7 mouse cellular contexts compared by ENCODE assay signal in the genomic region with DNA sequence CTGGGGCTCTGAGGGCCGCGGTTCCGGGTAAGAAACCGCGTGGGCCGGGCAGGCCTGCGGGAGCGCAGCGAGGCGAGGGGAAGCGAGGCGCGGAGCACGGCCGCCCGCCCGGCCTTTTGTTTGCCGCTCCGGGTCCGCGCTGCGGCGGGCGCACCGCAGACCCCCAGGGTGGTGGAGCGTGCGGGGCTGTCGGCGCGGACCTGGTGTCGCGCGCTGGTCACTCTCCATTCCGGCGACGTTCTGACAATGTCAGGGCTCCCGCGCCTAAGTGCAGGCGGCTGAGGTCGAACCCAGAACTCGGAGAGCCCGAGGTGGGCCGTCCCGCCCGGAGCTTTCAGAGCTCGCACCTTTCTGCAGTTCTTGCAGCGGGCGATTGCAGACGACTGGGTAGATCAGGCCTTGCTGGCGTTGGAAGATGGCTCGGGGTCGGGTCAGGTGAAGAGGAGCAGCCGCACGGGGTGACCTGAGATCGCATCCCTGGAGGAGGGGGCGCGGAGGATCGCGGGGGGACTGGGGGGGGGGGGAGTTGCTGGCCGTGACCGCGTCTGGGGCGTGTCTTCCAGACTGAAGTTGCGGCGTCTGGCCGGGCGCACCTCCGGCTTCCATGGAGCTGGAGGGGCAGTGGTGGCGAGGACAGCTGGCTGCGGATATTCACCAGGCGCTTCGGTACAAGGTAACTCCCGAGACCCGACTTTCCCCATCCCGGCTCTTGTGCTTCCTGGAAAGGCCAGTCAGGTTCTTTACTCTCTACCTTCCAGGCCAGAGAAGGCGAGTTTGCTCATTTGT. TPM values are rescaled to one million over a fixed set of nuclear protein-coding genes. Genes with fewer than 3 reads are reported as not detected.
A peak's percentile ranks its signal among the peaks of the same experiment; 100 is the strongest.
DNase-seq lines count a peak whose midpoint lies in the region; ATAC-seq and TF ChIP-seq lines count a peak whose summit lies in the region.

No protein-coding gene starts in this region.

- H3K4me1 ChIP-seq in forebrain, embryonic 15.5 days, result peaks cover 46% of the 10 kb centered on the region
- H3K4me1 ChIP-seq in hindbrain, embryonic 12.5 days, result peaks cover 42% of the 10 kb centered on the region
- H3K4me1 ChIP-seq in limb, embryonic 14.5 days (ENCODE audit: control insufficient read depth, insufficient read depth, low read length), result peaks cover 16% of the 10 kb centered on the region
- H3K4me1 ChIP-seq in midbrain, embryonic 13.5 days (replicated peaks), result peaks cover 48% of the 10 kb centered on the region

- under 1% methylated on average over 73 of the region's 76 CpGs for WGBS in forebrain, embryonic 15.5 days
- under 1% methylated on average over 75 of the region's 76 CpGs for WGBS in hindbrain, embryonic 12.5 days
- WGBS in limb, embryonic 14.5 days, result 1% methylated on average over 59 of the region's 76 CpGs
- WGBS in midbrain, embryonic 13.5 days, result under 1% methylated on average over 67 of the region's 76 CpGs

- peak overlapping the region; percentile 97 for H3K27ac ChIP-seq in forebrain, embryonic 15.5 days (replicated peaks)
- H3K27ac ChIP-seq in hindbrain, embryonic 12.5 days, result peak overlapping the region; percentile 96
- peak overlapping the region; percentile 94 for H3K27ac ChIP-seq in limb, embryonic 14.5 days (replicated peaks; ENCODE audit: low read depth, low read length)
- H3K27ac ChIP-seq in midbrain, embryonic 13.5 days, result peak overlapping the region; percentile 96

- TF ChIP-seq POLR2A in limb, embryonic 14.5 days (IDR thresholded peaks at IDR 0.05; ENCODE audit: borderline replicate concordance, extremely low read depth, insufficient read depth, insufficient read length), result no peak

- DNase-seq in R1 (ENCODE audit: low read depth, low spot score), result peak; percentile 65
- peak; percentile 36 for DNase-seq in cerebellum, adult 11-12 months
- DNase-seq in limb, embryonic 14.5 days (ENCODE audit: low spot score), result peak; percentile 62
- DNase-seq in spleen, adult 12 weeks (ENCODE audit: low spot score), result peak; percentile 17

- peak overlapping the region; percentile 97 for H3K4me3 ChIP-seq in forebrain, embryonic 15.5 days
- peak overlapping the region; percentile 91 for H3K4me3 ChIP-seq in hindbrain, embryonic 12.5 days
- peak overlapping the region; percentile 94 for H3K4me3 ChIP-seq in limb, embryonic 14.5 days (replicated peaks; ENCODE audit: low read length)
- peak overlapping the region; percentile 66 for H3K4me3 ChIP-seq in midbrain, embryonic 13.5 days (replicated peaks)

- ATAC-seq in forebrain, embryonic 15.5 days (replicated peaks), result peak; percentile 71
- peak; percentile 80 for ATAC-seq in hindbrain, embryonic 12.5 days (ENCODE audit: low FRiP score)
- peak; percentile 70 for ATAC-seq in limb, embryonic 14.5 days (ENCODE audit: low FRiP score, low read depth)
- peak; percentile 76 for ATAC-seq in midbrain, embryonic 13.5 days

- H3K27me3 ChIP-seq in forebrain, embryonic 15.5 days, result no peaks in the 10 kb centered on the region
- H3K27me3 ChIP-seq in hindbrain, embryonic 12.5 days, result no peaks in the 10 kb centered on the region
- no peaks in the 10 kb centered on the region for H3K27me3 ChIP-seq in limb, embryonic 14.5 days (ENCODE audit: control insufficient read depth, insufficient read depth, low read length)
- no peaks in the 10 kb centered on the region for H3K27me3 ChIP-seq in midbrain, embryonic 13.5 days

- H3K9me3 ChIP-seq in forebrain, embryonic 15.5 days, result no peaks in the 10 kb centered on the region
- no peaks in the 10 kb centered on the region for H3K9me3 ChIP-seq in hindbrain, embryonic 12.5 days (replicated peaks)
- no peaks in the 10 kb centered on the region for H3K9me3 ChIP-seq in limb, embryonic 14.5 days (ENCODE audit: control insufficient read depth, low read length)
- H3K9me3 ChIP-seq in midbrain, embryonic 13.5 days, result no peaks in the 10 kb centered on the region

- peak overlapping the region; percentile 99 for H3K9ac ChIP-seq in forebrain, embryonic 15.5 days (replicated peaks)
- peak overlapping the region; percentile 97 for H3K9ac ChIP-seq in hindbrain, embryonic 12.5 days
- peak overlapping the region; percentile 98 for H3K9ac ChIP-seq in limb, embryonic 14.5 days (ENCODE audit: low read depth, low read length, severe bottlenecking)
- peak overlapping the region; percentile 97 for H3K9ac ChIP-seq in midbrain, embryonic 13.5 days (replicated peaks)

- peaks cover 2% of the 10 kb centered on the region; the same call in 1 of the 2 replicates for H3K36me3 ChIP-seq in forebrain, embryonic 15.5 days
- peaks cover 2% of the 10 kb centered on the region; the same call in 1 of the 2 replicates for H3K36me3 ChIP-seq in hindbrain, embryonic 12.5 days
- no peaks in the 10 kb centered on the region; the same call in 1 of the 2 replicates for H3K36me3 ChIP-seq in limb, embryonic 14.5 days (ENCODE audit: control insufficient read depth, insufficient read depth, low read length)
- peaks cover 2% of the 10 kb centered on the region; the same call in 1 of the 2 replicates for H3K36me3 ChIP-seq in midbrain, embryonic 13.5 days

- H3K4me2 ChIP-seq in forebrain, embryonic 15.5 days (replicated peaks), result peak overlapping the region; percentile 71
- peak overlapping the region; percentile 86 for H3K4me2 ChIP-seq in hindbrain, embryonic 12.5 days (replicated peaks)
- peak overlapping the region; percentile 55 for H3K4me2 ChIP-seq in limb, embryonic 14.5 days (replicated peaks; ENCODE audit: low read depth, low read length, severe bottlenecking)
- H3K4me2 ChIP-seq in midbrain, embryonic 13.5 days (replicated peaks), result peak overlapping the region; percentile 79

RNA-seq across cellular contexts. Expression of a gene that starts 0.5 kb away (rescaled TPM):
- polyA plus RNA-seq in forebrain, embryonic 15.5 days (2015; fragmentation: Nextera tagmentation; extraction: Ambion mirVana), result 23.0 and 23.3 TPM in 2 replicates
- 27.8 and 29.3 TPM in 2 replicates for polyA plus RNA-seq in hindbrain, embryonic 12.5 days (2016; fragmentation: Nextera tagmentation; extraction: Ambion mirVana)
- polyA plus RNA-seq in limb, embryonic 14.5 days (2012; rRNA removed), result 12.3 and 14.0 TPM in 2 replicates
- polyA plus RNA-seq in limb, embryonic 14.5 days (2014; fragmentation: Nextera tagmentation; extraction: Ambion mirVana), result 9.8 and 10.2 TPM in 2 replicates
- polyA plus RNA-seq in midbrain, embryonic 13.5 days (2015; fragmentation: Nextera tagmentation; extraction: Ambion mirVana), result 27.8 and 30.0 TPM in 2 replicates

Comparison
In these comparisons a context has a peak if more than half of its experiments do, and no peak if none do; other contexts are left out.
1. Peak in every context shown above with its lines: DNase-seq, ATAC-seq, H3K4me3 ChIP-seq and H3K27ac ChIP-seq.